Mouse (Mus musculus) G1E (cell line): ENCODE measurements around the gene Ap1g1.

ENCODE experiments used
- CTCF ChIP-seq: IDR thresholded peaks from 2 replicates; pipeline ENCODE4 v1.5.1; 2012; ENCODE audit warnings: low read depth, low read length, inconsistent platforms, mixed read lengths
- GATA1 ChIP-seq: IDR thresholded peaks from 2 replicates; pipeline ENCODE4 v1.6.1; 2012; ENCODE audit warnings: borderline replicate concordance, low read length, inconsistent platforms, mixed read lengths
- POLR2AphosphoS5 ChIP-seq: IDR thresholded peaks from 2 replicates; pipeline ENCODE4 v1.6.1; 2012; ENCODE audit warnings: low read depth, low read length, inconsistent platforms; ENCODE audit not compliant: insufficient replicate concordance
- TAL1 ChIP-seq: conservative IDR thresholded peaks from 2 replicates; pipeline ENCODE4 v1.6.1; 2012; ENCODE audit warnings: low read depth, low read length, inconsistent platforms, mixed read lengths

GRCm38 (mm10) chr8:109895355-109895754, 117.0 kb downstream of the Ap1g1 start:
- no peak for TF ChIP-seq CTCF
- TF ChIP-seq POLR2AphosphoS5, result no peak
- TF ChIP-seq TAL1, result no peak
- TF ChIP-seq GATA1, result no peak
